Mouse (Mus musculus) myocyte (in vitro differentiated cells): ENCODE data around the gene Galnt7.

Experiments
- MAX ChIP-seq: IDR thresholded peaks from one replicate; pipeline ENCODE4 v1.6.1; 2011; ENCODE audit warnings: low read depth, mild to moderate bottlenecking, control low read depth
- MYOD1 ChIP-seq, 3 experiments: IDR thresholded peaks; one replicate each; pipeline ENCODE4 v1.6.1; 2011; ENCODE audit warnings: control low read depth in 2 of 3, low read depth in 2 of 3, mild to moderate bottlenecking in 2 of 3, moderate library complexity in 1 of 3; ENCODE audit not compliant: insufficient read length in 2 of 3, control insufficient read depth in 1 of 3
- REST ChIP-seq: IDR thresholded peaks from one replicate; pipeline ENCODE4 v1.6.1; 2011; ENCODE audit warnings: mild to moderate bottlenecking, control low read depth, moderate library complexity; ENCODE audit not compliant: insufficient read depth, insufficient read length

GRCm38 (mm10) chr8:57498494-57498846 lies 154.4 kb downstream of the Galnt7 start:
- TF ChIP-seq MAX, result no peak
- no peak for TF ChIP-seq REST
- TF ChIP-seq MYOD1 (IDR thresholded peaks at IDR 0.05; ENCODE audit: control insufficient read depth in 1 of 3, insufficient read length in 2 of 3, low read depth in 2 of 3), result no peak
